ENCODE assay signal across 9 mouse cellular contexts in genomic region chr11:101986913-101987312, GRCm38 (mm10). TPM values are rescaled to one million over a fixed set of nuclear protein-coding genes. Genes with fewer than 3 reads are reported as not detected.
DNase-seq lines count a peak whose midpoint lies in the region; ATAC-seq and TF ChIP-seq lines count a peak whose summit lies in the region.
"Had no signal": no experiment of that assay in that cellular context is flagged by ENCODE, and none has a peak within 500 bp of the region (broad histone marks: within the 10 kb centered on the region; RNA-seq: fewer than 3 reads in every experiment).

TSS of gene Dusp3 (minus strand) at chr11:101987013.

- H3K27me3 ChIP-seq in heart, adult 2 months (ENCODE audit: control insufficient read depth, insufficient read depth, low read length) = no peaks in the 10 kb centered on the region
- H3K27me3 ChIP-seq in neural tube, embryonic 15.5 days (replicated peaks) = no peaks in the 10 kb centered on the region

- H3K9ac ChIP-seq in heart, adult 2 months (ENCODE audit: low read depth, low read length) = no peak within 1 kb of the TSS
- H3K9ac ChIP-seq in neural tube, embryonic 15.5 days (replicated peaks) = no peak within 1 kb of the TSS
- H3K9ac ChIP-seq: liver, embryonic 15.5 days had no signal

- 77% methylated on average over 3 of the region's 3 CpGs for WGBS in heart, adult 2 months
- WGBS in neural tube, embryonic 15.5 days = 86% methylated on average over 3 of the region's 3 CpGs

- TF ChIP-seq CTCF in heart, adult 2 months (IDR thresholded peaks at IDR 0.05) = no peak

- H3K9me3 ChIP-seq in neural tube, embryonic 15.5 days (replicated peaks) = no peaks in the 10 kb centered on the region
- H3K9me3 ChIP-seq: liver, embryonic 15.5 days had no signal

- H3K36me3 ChIP-seq in heart, adult 2 months (ENCODE audit: control insufficient read depth, insufficient read depth, low read length) = peaks cover 3% of the 10 kb centered on the region; the same call in 1 of the 2 replicates
- H3K36me3 ChIP-seq in neural tube, embryonic 15.5 days = no peaks in the 10 kb centered on the region
- H3K36me3 ChIP-seq: liver, embryonic 15.5 days had no signal

- no peak for DNase-seq in heart, adult 2 months
- no peak for DNase-seq in heart, adult 11 months
- DNase-seq in adrenal gland, adult 8-10 months = no peak
- no peak for DNase-seq in gonadal fat pad, adult 2 months (ENCODE audit: low read depth)
- DNase-seq in layer of hippocampus, postnatal 25 days (ENCODE audit: extremely low spot score in 1 of 2, low spot score in 1 of 2) = no peak
- DNase-seq in natural killer cell, adult 2 months (ENCODE audit: low spot score in 2 of 2) = no peak

- H3K4me1 ChIP-seq in heart, adult 2 months (ENCODE audit: control insufficient read depth, insufficient read depth, low read length) = peaks cover 15% of the 10 kb centered on the region
- peaks cover 30% of the 10 kb centered on the region for H3K4me1 ChIP-seq in neural tube, embryonic 15.5 days

- no peak within 1 kb of the TSS for H3K4me3 ChIP-seq in heart, adult 2 months
- H3K4me3 ChIP-seq in neural tube, embryonic 15.5 days (replicated peaks) = no peak within 1 kb of the TSS
- H3K4me3 ChIP-seq: liver, embryonic 15.5 days had no signal

- no peak for ATAC-seq in neural tube, embryonic 15.5 days (ENCODE audit: low FRiP score)
- ATAC-seq in frontal cortex, adult (ENCODE audit: low TSS enrichment) = no peak

- no peak for TF ChIP-seq POLR2A in heart, adult 2 months (IDR thresholded peaks at IDR 0.05; ENCODE audit: insufficient read depth, low read depth, low read length)

- no peaks in the 10 kb centered on the region for H3K79me2 ChIP-seq in heart, adult 2 months (replicated peaks; ENCODE audit: control insufficient read depth, insufficient read depth, low read length)

- H3K4me2 ChIP-seq in neural tube, embryonic 15.5 days = peak within 1 kb of the TSS; percentile 35
- H3K4me2 ChIP-seq: liver, embryonic 15.5 days had no signal

- peak within 1 kb of the TSS; percentile 8; the same call in 1 of the 2 replicates for H3K27ac ChIP-seq in heart, adult 2 months
- no peak within 1 kb of the TSS for H3K27ac ChIP-seq in neural tube, embryonic 15.5 days (replicated peaks)
- H3K27ac ChIP-seq: liver, embryonic 15.5 days had no signal

- intact Hi-C loops in heart, adult 2 months (cut with DNase I) = loop anchor here (1.0 to 5.0 kb wide), 2 partner anchors 53 to 150 kb away; no protein-coding TSS in a partner anchor

- no peak for TF ChIP-seq EP300 in heart, adult 2 months (IDR thresholded peaks at IDR 0.05; ENCODE audit: insufficient read depth, low read depth, low read length)

RNA-seq across cellular contexts. Expression of gene Dusp3, which starts in this region (rescaled TPM):
- total RNA-seq in heart, adult 2 months (2021) = 100 to 1,000 TPM; 103 to 131 TPM
- polyA plus RNA-seq in heart, adult 2 months (2012; rRNA removed) = 97.7 and 101 TPM in 2 replicates
- 100 to 1,000 TPM; 110 to 201 (median 145) TPM for total RNA-seq in adrenal gland, adult 8-10 months (2022)
- polyA plus RNA-seq in gonadal fat pad, adult 2 months (2012; rRNA removed) = 80.5 and 135 TPM in 2 replicates
- total RNA-seq in layer of hippocampus, postnatal 25 days (2021) = 100 to 1,000 TPM; 145 to 154 TPM
- 26.4 and 28.9 TPM in 2 replicates for polyA plus RNA-seq in neural tube, embryonic 15.5 days (2015; fragmentation: Nextera tagmentation; extraction: Ambion mirVana)
